Mouse (Mus musculus): ENCODE data around the gene Neo1. TPM values are rescaled to one million over a fixed set of nuclear protein-coding genes. Genes with fewer than 3 reads are reported as not detected.

The Neo1 gene
- total and polyA plus RNA-seq, 2 experiments: 4.4 to 9.3 TPM

DNA sequence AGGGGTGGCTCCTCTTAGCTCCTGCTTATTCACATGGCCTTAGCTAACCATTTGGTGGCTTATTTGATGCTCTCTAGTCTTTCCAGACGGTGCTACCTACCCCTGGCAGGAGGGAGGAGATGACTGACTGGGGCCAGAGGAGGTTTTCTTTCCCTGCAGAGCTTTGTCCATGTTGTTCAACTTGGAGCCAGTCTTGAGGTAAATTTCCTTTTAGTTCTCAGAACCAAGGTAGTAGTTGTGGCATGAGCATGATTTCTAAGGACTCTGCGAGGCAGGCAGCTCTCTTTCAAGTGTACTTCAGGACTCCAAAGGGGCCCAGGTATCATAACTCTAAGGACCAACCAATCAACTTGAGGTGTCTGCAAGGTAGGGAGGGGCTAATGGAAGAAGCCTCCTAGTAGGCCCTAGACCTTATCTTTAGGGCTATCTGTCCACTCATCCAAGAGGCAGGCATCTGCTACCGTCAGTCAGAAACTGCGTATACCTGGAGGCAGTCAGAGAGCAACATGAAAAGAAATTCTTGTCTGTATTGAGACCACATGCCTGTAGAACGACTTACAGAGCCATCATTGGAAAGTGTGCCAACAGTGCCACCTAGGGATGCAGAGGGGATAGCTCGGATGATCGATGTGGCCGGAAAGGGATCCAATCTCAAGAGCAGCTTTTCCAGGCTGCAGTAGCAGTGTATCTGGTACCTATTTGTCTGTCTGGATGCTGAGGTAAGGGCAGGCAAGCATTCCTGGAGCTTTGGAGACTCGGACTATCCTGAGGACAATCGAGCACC is 162.5 kb downstream of the Neo1 start:
- Histone ChIP-seq H3K27ac (replicated peaks; ENCODE audit: insufficient read depth, low read depth, low read length) (no peak overlapping the region), H3K4me3 (ENCODE audit: insufficient read depth, low read depth, low read length) (no peak overlapping the region), H3K27me3 (ENCODE audit: control insufficient read depth, insufficient read depth, low read length) (no peaks in the 10 kb centered on the region), H3K9ac (ENCODE audit: low read depth, low read length) (no peak overlapping the region), H3K36me3 (ENCODE audit: control insufficient read depth, insufficient read depth, low read length) (peaks cover 2% of the 10 kb centered on the region; the same call in 1 of the 2 replicates), H3K4me1 (ENCODE audit: control insufficient read depth, insufficient read depth, low read length) (no peaks in the 10 kb centered on the region), H3K79me2 (ENCODE audit: control insufficient read depth, insufficient read depth, low read length) (no peaks in the 10 kb centered on the region)
- 53% methylated on average over 10 of the region's 10 CpGs for WGBS
- peak; percentile 42 for DNase-seq (ENCODE audit: extremely low read depth, low read depth, low spot score)
- TF ChIP-seq POLR2A (IDR thresholded peaks at IDR 0.05; ENCODE audit: extremely low read depth, insufficient read depth, low read length) (no peak), CTCF (IDR thresholded peaks at IDR 0.05; ENCODE audit: low read depth, low read length) (peak; percentile 78)

DNA sequence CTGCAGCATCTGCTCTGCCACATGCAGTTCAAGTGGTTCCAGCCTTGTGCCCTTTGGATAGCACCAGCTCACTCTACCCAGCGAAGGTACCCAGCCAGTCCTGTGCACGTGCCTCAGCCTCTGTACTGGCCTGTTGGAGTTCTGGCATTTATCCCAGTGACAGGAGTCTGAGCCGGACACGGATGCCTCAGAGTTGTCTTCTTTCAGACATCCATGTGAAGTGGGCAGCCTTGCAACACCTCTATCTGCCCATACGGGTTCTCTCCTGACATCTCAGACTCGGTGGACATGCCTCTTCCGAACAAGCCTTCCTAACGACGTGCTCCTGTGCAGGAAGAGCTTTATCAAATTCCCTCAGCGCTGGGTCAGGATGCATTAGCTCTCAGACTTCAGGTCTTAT is 165.1 kb downstream of the Neo1 start:
- no peak overlapping the region for H3K9ac ChIP-seq (ENCODE audit: low read depth, low read length)
- no peak overlapping the region for H3K27ac ChIP-seq (replicated peaks; ENCODE audit: insufficient read depth, low read depth, low read length)
- no peaks in the 10 kb centered on the region for H3K4me1 ChIP-seq (ENCODE audit: control insufficient read depth, insufficient read depth, low read length)
- WGBS: 74% methylated on average over 10 of the region's 10 CpGs
- no peak overlapping the region for H3K4me3 ChIP-seq (ENCODE audit: insufficient read depth, low read depth, low read length)
- H3K79me2 ChIP-seq (ENCODE audit: control insufficient read depth, insufficient read depth, low read length): no peaks in the 10 kb centered on the region
- TF ChIP-seq POLR2A (IDR thresholded peaks at IDR 0.05; ENCODE audit: extremely low read depth, insufficient read depth, low read length) (no peak), CTCF (IDR thresholded peaks at IDR 0.05; ENCODE audit: low read depth, low read length) (no peak)
- no peaks in the 10 kb centered on the region for H3K27me3 ChIP-seq (ENCODE audit: control insufficient read depth, insufficient read depth, low read length)
- no peak for DNase-seq (ENCODE audit: extremely low read depth, low read depth, low spot score)
- no peaks in the 10 kb centered on the region; the same call in 1 of the 2 replicates for H3K36me3 ChIP-seq (ENCODE audit: control insufficient read depth, insufficient read depth, low read length)

DNA sequence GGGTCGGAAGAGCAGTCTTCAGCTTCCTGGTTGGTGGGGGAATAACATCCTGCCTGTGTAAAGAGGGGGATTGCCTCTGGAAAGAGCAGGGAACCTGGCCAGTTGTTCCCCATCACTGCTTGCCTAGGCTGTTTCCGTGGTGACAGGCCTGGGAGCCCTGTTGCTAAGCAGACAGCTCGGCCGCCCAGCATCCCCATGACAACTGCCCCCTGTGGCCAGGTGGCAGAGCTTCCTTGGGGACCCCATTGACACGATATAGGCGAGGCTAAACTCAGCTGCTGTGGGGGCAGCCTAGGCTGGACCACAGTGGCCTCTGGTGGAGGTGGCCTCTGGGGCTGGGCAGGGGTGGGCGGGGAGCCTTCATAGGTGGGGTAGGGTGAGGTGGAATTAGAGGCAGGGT is 172.4 kb downstream of the Neo1 start:
- Histone ChIP-seq H3K36me3 (ENCODE audit: control insufficient read depth, insufficient read depth, low read length) (no peaks in the 10 kb centered on the region), H3K27me3 (ENCODE audit: control insufficient read depth, insufficient read depth, low read length) (peaks cover 7% of the 10 kb centered on the region), H3K4me1 (ENCODE audit: control insufficient read depth, insufficient read depth, low read length) (no peaks in the 10 kb centered on the region), H3K79me2 (ENCODE audit: control insufficient read depth, insufficient read depth, low read length) (no peaks in the 10 kb centered on the region), H3K27ac (replicated peaks; ENCODE audit: insufficient read depth, low read depth, low read length) (no peak overlapping the region), H3K9ac (ENCODE audit: low read depth, low read length) (no peak overlapping the region), H3K4me3 (ENCODE audit: insufficient read depth, low read depth, low read length) (no peak overlapping the region)
- TF ChIP-seq POLR2A (IDR thresholded peaks at IDR 0.05; ENCODE audit: extremely low read depth, insufficient read depth, low read length): no peak
- no peak for TF ChIP-seq CTCF (IDR thresholded peaks at IDR 0.05; ENCODE audit: low read depth, low read length)
- DNase-seq (ENCODE audit: extremely low read depth, low read depth, low spot score): no peak
- 54% methylated on average over 7 of the region's 7 CpGs for WGBS

DNA sequence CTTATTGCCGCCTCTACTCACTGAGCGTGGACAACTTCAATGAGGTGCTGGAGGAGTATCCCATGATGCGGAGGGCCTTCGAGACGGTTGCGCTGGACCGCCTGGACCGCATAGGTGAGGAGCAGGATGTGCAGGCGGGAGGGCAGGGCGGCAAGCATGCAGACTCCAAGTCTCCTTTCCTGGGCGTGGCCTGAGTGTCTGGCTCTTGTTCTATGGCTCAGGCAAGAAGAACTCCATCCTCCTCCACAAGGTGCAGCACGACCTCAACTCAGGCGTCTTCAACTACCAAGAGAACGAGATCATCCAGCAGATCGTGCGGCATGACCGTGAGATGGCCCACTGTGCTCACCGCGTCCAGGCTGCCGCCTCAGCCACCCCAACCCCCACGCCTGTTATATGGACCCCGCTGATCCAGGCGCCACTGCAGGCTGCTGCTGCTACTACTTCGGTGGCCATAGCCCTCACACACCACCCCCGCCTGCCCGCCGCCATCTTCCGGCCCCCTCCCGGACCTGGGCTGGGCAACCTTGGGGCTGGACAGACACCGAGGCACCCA is 177.1 kb downstream of the Neo1 start:
- H3K27ac ChIP-seq (replicated peaks; ENCODE audit: insufficient read depth, low read depth, low read length): no peak overlapping the region
- no peaks in the 10 kb centered on the region for H3K4me1 ChIP-seq (ENCODE audit: control insufficient read depth, insufficient read depth, low read length)
- H3K9ac ChIP-seq (ENCODE audit: low read depth, low read length): no peak overlapping the region
- H3K4me3 ChIP-seq (ENCODE audit: insufficient read depth, low read depth, low read length): no peak overlapping the region
- H3K27me3 ChIP-seq (ENCODE audit: control insufficient read depth, insufficient read depth, low read length): peaks cover 7% of the 10 kb centered on the region
- no peaks in the 10 kb centered on the region for H3K36me3 ChIP-seq (ENCODE audit: control insufficient read depth, insufficient read depth, low read length)
- no peaks in the 10 kb centered on the region for H3K79me2 ChIP-seq (ENCODE audit: control insufficient read depth, insufficient read depth, low read length)
- 19% methylated on average over 30 of the region's 30 CpGs for WGBS
- DNase-seq (ENCODE audit: extremely low read depth, low read depth, low spot score): no peak
- TF ChIP-seq CTCF (IDR thresholded peaks at IDR 0.05; ENCODE audit: low read depth, low read length) (no peak), POLR2A (IDR thresholded peaks at IDR 0.05; ENCODE audit: extremely low read depth, insufficient read depth, low read length) (no peak)

DNA sequence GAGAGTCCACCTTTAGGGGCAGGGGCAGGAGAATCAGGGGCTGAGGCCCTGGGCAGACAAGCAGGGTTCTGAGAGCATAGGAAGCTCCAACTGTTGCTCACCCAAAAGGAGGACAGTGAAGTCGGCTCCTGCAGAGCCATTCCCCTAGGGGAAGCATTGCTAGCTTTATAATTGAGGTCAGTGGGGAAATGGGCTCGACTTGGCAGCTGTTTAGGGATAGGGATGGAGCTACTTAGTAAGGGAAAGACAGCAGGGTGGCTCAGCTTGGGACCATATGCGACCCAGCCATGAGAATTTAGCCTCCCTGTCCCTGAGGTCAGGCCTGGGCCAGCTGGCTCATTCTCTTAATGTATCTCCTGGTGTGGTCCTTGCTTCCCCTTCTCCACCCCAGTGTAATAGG is 181.3 kb downstream of the Neo1 start:
- no peaks in the 10 kb centered on the region for H3K79me2 ChIP-seq (ENCODE audit: control insufficient read depth, insufficient read depth, low read length)
- H3K4me3 ChIP-seq (ENCODE audit: insufficient read depth, low read depth, low read length): no peak overlapping the region
- H3K9ac ChIP-seq (ENCODE audit: low read depth, low read length): no peak overlapping the region
- no peaks in the 10 kb centered on the region for H3K4me1 ChIP-seq (ENCODE audit: control insufficient read depth, insufficient read depth, low read length)
- H3K27ac ChIP-seq (replicated peaks; ENCODE audit: insufficient read depth, low read depth, low read length): no peak overlapping the region
- peaks cover 7% of the 10 kb centered on the region for H3K27me3 ChIP-seq (ENCODE audit: control insufficient read depth, insufficient read depth, low read length)
- no peak for DNase-seq (ENCODE audit: extremely low read depth, low read depth, low spot score)
- WGBS: 62% methylated on average over 3 of the region's 3 CpGs
- H3K36me3 ChIP-seq (ENCODE audit: control insufficient read depth, insufficient read depth, low read length): no peaks in the 10 kb centered on the region
- TF ChIP-seq POLR2A (IDR thresholded peaks at IDR 0.05; ENCODE audit: extremely low read depth, insufficient read depth, low read length) (no peak), CTCF (IDR thresholded peaks at IDR 0.05; ENCODE audit: low read depth, low read length) (no peak)

Measured in liver, adult 2 months (tissue).